Mouse (Mus musculus): ENCODE data around the gene Arid1b. TPM values are rescaled to one million over a fixed set of nuclear protein-coding genes. Genes with fewer than 3 reads are reported as not detected.
"Not testable (repeated sequence)": the region's sequence is repeated elsewhere in the genome, so short reads cannot be mapped to it uniquely, and the experiment has no call there.

The Arid1b gene
- total and polyA plus RNA-seq, 3 experiments: 11.6 to 49.1 (median 32.4) TPM

DNA sequence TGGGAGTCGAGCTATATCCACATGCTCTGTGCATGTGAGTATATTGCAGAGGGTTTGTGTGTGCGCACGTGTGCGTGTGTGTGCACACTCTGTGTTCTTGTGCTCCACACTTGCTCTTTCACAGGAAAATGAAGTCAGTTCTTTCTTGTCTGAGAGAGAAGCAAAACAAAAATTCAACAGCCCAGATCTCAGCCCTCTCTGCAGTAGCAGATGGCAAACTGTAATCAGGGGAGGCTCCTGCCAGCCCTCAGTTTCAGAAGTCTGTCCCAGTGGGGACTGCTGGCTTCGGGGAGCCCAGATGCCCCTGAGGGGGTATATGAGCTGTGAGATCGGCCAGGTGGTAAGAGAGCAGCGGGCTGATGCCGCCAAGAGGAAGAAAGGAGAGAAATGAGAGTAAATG, 90.0 kb downstream of the Arid1b start:
- DNase-seq (ENCODE audit: low spot score): no peak
- no peak for ATAC-seq (ENCODE audit: extremely low read depth, insufficient number of reproducible peaks, low FRiP score, poor library complexity, severe bottlenecking)
- H3K4me1 ChIP-seq (ENCODE audit: insufficient read depth, low read depth, low read length): peaks cover 19% of the 10 kb centered on the region
- no peaks in the 10 kb centered on the region for H3K27me3 ChIP-seq (ENCODE audit: insufficient read depth, low read length)
- peaks cover 56% of the 10 kb centered on the region for H3K36me3 ChIP-seq (replicated peaks)
- H3K4me3 ChIP-seq (ENCODE audit: low read depth, low read length): no peak overlapping the region
- TF ChIP-seq GATA1 (IDR thresholded peaks at IDR 0.05; ENCODE audit: borderline replicate concordance, low read length) (no peak), CTCF (IDR thresholded peaks at IDR 0.05; ENCODE audit: low read depth, low read length) (no peak), POLR2AphosphoS5 (IDR thresholded peaks at IDR 0.05; ENCODE audit: insufficient replicate concordance, low read depth, low read length) (no peak), GATA2 (IDR thresholded peaks at IDR 0.05; ENCODE audit: borderline replicate concordance, low read depth, low read length) (no peak), TAL1 (conservative IDR thresholded peaks at IDR 0.05; ENCODE audit: low read depth, low read length) (no peak)
- no peaks in the 10 kb centered on the region for H3K9me3 ChIP-seq (replicated peaks)

DNA sequence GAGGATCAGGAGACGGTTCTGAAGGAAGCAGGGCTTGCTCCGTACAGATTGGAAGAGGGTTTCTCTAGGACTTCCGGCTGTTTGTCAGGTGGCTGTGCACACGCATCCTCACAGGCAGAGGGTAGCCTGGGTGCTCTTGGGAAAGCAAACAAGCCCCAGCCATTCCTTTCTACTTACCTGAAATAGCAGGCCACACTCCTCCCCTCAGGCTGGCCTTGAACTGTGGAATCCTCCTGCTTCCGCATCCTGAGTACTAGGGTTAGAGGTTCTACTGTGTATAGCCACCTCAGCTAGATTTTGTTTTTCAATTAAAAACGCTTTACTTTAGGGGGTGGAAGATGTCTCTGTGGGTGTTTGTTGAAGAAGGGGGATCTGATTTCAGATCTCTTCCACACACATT, 90.9 kb downstream of the Arid1b start:
- peaks cover 52% of the 10 kb centered on the region for H3K36me3 ChIP-seq (replicated peaks)
- H3K4me1 ChIP-seq (ENCODE audit: insufficient read depth, low read depth, low read length): peaks cover 27% of the 10 kb centered on the region
- H3K27me3 ChIP-seq (ENCODE audit: insufficient read depth, low read length): no peaks in the 10 kb centered on the region
- ATAC-seq (ENCODE audit: extremely low read depth, insufficient number of reproducible peaks, low FRiP score, poor library complexity, severe bottlenecking): no peak
- no peak for DNase-seq (ENCODE audit: low spot score)
- no peaks in the 10 kb centered on the region for H3K9me3 ChIP-seq (replicated peaks)
- TF ChIP-seq POLR2AphosphoS5 (IDR thresholded peaks at IDR 0.05; ENCODE audit: insufficient replicate concordance, low read depth, low read length): no peak
- no peak for TF ChIP-seq GATA1 (IDR thresholded peaks at IDR 0.05; ENCODE audit: borderline replicate concordance, low read length)
- no peak for TF ChIP-seq TAL1 (conservative IDR thresholded peaks at IDR 0.05; ENCODE audit: low read depth, low read length)
- no peak for TF ChIP-seq CTCF (IDR thresholded peaks at IDR 0.05; ENCODE audit: low read depth, low read length)
- TF ChIP-seq GATA2 (IDR thresholded peaks at IDR 0.05; ENCODE audit: borderline replicate concordance, low read depth, low read length): no peak
- no peak overlapping the region for H3K4me3 ChIP-seq (ENCODE audit: low read depth, low read length)

DNA sequence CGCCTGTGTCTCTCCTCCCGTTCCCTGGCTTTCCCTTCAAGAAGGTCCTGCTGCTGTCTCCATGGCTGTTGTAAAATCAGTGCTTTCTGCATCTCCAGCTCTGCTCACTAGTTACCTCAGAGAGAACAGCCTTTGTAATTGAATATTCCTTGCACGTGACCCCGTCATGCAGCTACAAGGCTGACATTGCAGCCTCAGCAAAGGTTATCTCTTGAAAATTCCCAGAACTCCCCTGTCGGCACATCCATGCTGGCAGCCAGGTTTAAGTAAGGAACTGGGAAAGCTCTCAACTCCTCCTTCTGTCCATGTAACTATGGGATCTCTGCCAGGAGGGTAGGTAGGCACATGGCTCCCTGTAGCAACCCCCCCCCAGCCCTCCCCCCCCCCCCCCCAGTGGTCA, 91.8 kb downstream of the Arid1b start:
- TF ChIP-seq TAL1 (conservative IDR thresholded peaks at IDR 0.05; ENCODE audit: low read depth, low read length) (no peak), GATA1 (IDR thresholded peaks at IDR 0.05; ENCODE audit: borderline replicate concordance, low read length) (no peak), POLR2AphosphoS5 (IDR thresholded peaks at IDR 0.05; ENCODE audit: insufficient replicate concordance, low read depth, low read length) (no peak), GATA2 (IDR thresholded peaks at IDR 0.05; ENCODE audit: borderline replicate concordance, low read depth, low read length) (no peak), CTCF (IDR thresholded peaks at IDR 0.05; ENCODE audit: low read depth, low read length) (no peak)
- peaks cover 31% of the 10 kb centered on the region for H3K4me1 ChIP-seq (ENCODE audit: insufficient read depth, low read depth, low read length)
- no peak for ATAC-seq (ENCODE audit: extremely low read depth, insufficient number of reproducible peaks, low FRiP score, poor library complexity, severe bottlenecking)

DNA sequence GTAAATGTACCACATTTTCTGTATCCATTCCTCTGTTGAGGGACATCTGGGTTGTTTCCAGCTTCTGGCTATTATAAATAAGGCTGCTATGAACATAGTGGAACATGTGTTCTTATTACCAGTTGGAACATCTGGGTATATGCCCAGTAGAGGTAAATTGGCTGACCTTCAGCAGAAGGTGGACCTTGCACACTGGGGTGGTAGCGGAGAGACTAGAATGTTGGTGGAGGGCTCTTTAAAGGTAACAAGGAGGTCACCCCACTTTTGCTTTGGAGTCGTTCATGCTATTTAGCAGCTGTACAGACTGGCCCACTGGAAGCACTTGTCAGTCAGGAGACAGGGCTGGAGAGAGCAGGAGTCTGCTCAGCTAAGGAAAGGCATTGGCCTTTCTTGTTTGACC, 94.1 kb downstream of the Arid1b start:
- DNase-seq (ENCODE audit: low spot score); H3K4me3 ChIP-seq (ENCODE audit: low read depth, low read length); ATAC-seq (ENCODE audit: extremely low read depth, insufficient number of reproducible peaks, low FRiP score, poor library complexity, severe bottlenecking); H3K9me3 ChIP-seq (replicated peaks); H3K27me3 ChIP-seq (ENCODE audit: insufficient read depth, low read length): not testable (repeated sequence)
- H3K4me1 ChIP-seq (ENCODE audit: insufficient read depth, low read depth, low read length): peaks cover 46% of the 10 kb centered on the region
- peaks cover 45% of the 10 kb centered on the region for H3K36me3 ChIP-seq (replicated peaks)

More for the DNA sequence above, 91.8 kb downstream of the Arid1b start:
- DNase-seq (ENCODE audit: low spot score): no peak
- no peaks in the 10 kb centered on the region for H3K9me3 ChIP-seq (replicated peaks)
- peaks cover 47% of the 10 kb centered on the region for H3K36me3 ChIP-seq (replicated peaks)
- H3K27me3 ChIP-seq (ENCODE audit: insufficient read depth, low read length): no peaks in the 10 kb centered on the region
- no peak overlapping the region for H3K4me3 ChIP-seq (ENCODE audit: low read depth, low read length)

DNA sequence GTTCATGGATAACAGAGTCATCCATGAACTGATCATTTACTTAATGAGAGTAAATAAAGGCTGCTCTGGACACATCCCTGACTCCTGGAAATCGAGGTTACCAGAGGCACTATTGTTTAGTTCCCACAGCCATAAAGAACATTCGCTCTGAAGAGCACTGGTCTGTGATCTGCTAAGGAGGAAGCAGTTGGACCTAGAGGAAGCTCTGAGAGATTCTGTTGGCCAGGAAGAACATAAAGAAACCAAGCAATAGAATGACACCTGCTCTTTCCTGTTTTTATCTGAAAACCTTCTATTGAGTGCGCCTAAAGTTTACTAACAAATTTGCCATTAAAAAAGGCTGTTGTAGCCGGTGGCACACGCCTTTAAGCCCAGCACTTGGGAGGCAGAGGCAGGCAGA, 94.7 kb downstream of the Arid1b start:
- DNase-seq (ENCODE audit: low spot score): no peak
- TF ChIP-seq GATA2 (IDR thresholded peaks at IDR 0.05; ENCODE audit: borderline replicate concordance, low read depth, low read length): no peak
- TF ChIP-seq POLR2AphosphoS5 (IDR thresholded peaks at IDR 0.05; ENCODE audit: insufficient replicate concordance, low read depth, low read length): no peak
- TF ChIP-seq CTCF (IDR thresholded peaks at IDR 0.05; ENCODE audit: low read depth, low read length): no peak
- TF ChIP-seq GATA1 (IDR thresholded peaks at IDR 0.05; ENCODE audit: borderline replicate concordance, low read length): no peak
- TF ChIP-seq TAL1 (conservative IDR thresholded peaks at IDR 0.05; ENCODE audit: low read depth, low read length): no peak
- Histone ChIP-seq H3K4me1 (ENCODE audit: insufficient read depth, low read depth, low read length) (peaks cover 47% of the 10 kb centered on the region), H3K27me3 (ENCODE audit: insufficient read depth, low read length) (no peaks in the 10 kb centered on the region), H3K9me3 (replicated peaks) (no peaks in the 10 kb centered on the region), H3K4me3 (ENCODE audit: low read depth, low read length) (no peak overlapping the region), H3K36me3 (replicated peaks) (peaks cover 42% of the 10 kb centered on the region)
- no peak for ATAC-seq (ENCODE audit: extremely low read depth, insufficient number of reproducible peaks, low FRiP score, poor library complexity, severe bottlenecking)

DNA sequence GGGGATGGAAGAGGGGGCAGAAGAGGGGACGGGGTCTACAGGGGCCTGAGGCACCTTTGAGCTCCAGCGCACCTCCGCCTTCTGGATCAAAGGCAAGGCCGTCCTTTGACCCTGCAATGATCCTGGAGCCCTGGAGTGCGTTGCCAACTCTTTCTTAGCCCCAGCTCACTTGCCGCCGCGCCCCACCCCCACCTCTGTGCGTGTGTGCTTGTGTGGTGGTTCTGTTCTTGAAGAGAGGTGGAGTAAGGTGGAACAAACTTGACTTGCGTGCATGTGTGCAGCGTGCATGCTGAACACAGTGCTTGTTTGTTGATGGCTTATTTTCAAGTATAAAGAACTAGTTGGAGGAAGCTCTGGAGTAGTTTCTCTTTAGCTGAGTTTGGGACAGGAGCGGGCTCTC, 95.4 kb downstream of the Arid1b start:
- no peaks in the 10 kb centered on the region for H3K9me3 ChIP-seq (replicated peaks)
- peaks cover 40% of the 10 kb centered on the region for H3K36me3 ChIP-seq (replicated peaks)
- DNase-seq (ENCODE audit: low spot score) (peak; percentile 55), ATAC-seq (ENCODE audit: extremely low read depth, insufficient number of reproducible peaks, low FRiP score, poor library complexity, severe bottlenecking) (no peak)
- peaks cover 49% of the 10 kb centered on the region for H3K4me1 ChIP-seq (ENCODE audit: insufficient read depth, low read depth, low read length)
- peak overlapping the region; percentile 63; the same call in 1 of the 2 replicates for H3K4me3 ChIP-seq (ENCODE audit: low read depth, low read length)
- no peaks in the 10 kb centered on the region for H3K27me3 ChIP-seq (ENCODE audit: insufficient read depth, low read length)
- TF ChIP-seq CTCF (IDR thresholded peaks at IDR 0.05; ENCODE audit: low read depth, low read length): no peak
- no peak for TF ChIP-seq GATA2 (IDR thresholded peaks at IDR 0.05; ENCODE audit: borderline replicate concordance, low read depth, low read length)
- TF ChIP-seq GATA1 (IDR thresholded peaks at IDR 0.05; ENCODE audit: borderline replicate concordance, low read length): no peak
- TF ChIP-seq POLR2AphosphoS5 (IDR thresholded peaks at IDR 0.05; ENCODE audit: insufficient replicate concordance, low read depth, low read length): no peak
- TF ChIP-seq TAL1 (conservative IDR thresholded peaks at IDR 0.05; ENCODE audit: low read depth, low read length): no peak

DNA sequence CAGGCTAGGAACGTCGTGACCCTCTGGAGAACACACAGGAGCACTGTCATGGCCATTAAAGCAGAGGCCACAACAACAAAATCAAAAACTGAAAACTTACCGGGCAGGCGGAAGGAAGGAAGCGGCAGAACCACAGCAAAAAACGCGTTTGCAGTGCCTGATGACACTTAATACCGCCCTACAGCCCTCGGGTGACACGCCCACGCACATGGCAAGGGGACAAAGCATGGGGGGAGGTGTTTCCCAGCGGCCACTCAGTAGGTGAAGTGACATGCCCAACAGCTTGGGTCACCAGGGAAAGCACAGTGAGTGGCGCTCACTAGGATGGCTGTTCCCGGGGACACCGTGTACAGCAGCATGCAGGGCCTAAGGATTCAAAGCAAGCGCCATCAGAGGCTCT, 97.4 kb downstream of the Arid1b start:
- Histone ChIP-seq H3K9me3 (replicated peaks) (no peaks in the 10 kb centered on the region), H3K36me3 (replicated peaks) (peaks cover 34% of the 10 kb centered on the region), H3K4me1 (ENCODE audit: insufficient read depth, low read depth, low read length) (peaks cover 62% of the 10 kb centered on the region), H3K4me3 (ENCODE audit: low read depth, low read length) (peak overlapping the region; percentile 57; the same call in 1 of the 2 replicates), H3K27me3 (ENCODE audit: insufficient read depth, low read length) (no peaks in the 10 kb centered on the region)
- no peak for ATAC-seq (ENCODE audit: extremely low read depth, insufficient number of reproducible peaks, low FRiP score, poor library complexity, severe bottlenecking)
- no peak for TF ChIP-seq GATA2 (IDR thresholded peaks at IDR 0.05; ENCODE audit: borderline replicate concordance, low read depth, low read length)
- TF ChIP-seq CTCF (IDR thresholded peaks at IDR 0.05; ENCODE audit: low read depth, low read length): no peak
- no peak for TF ChIP-seq GATA1 (IDR thresholded peaks at IDR 0.05; ENCODE audit: borderline replicate concordance, low read length)
- no peak for TF ChIP-seq POLR2AphosphoS5 (IDR thresholded peaks at IDR 0.05; ENCODE audit: insufficient replicate concordance, low read depth, low read length)
- no peak for TF ChIP-seq TAL1 (conservative IDR thresholded peaks at IDR 0.05; ENCODE audit: low read depth, low read length)
- no peak for DNase-seq (ENCODE audit: low spot score)
